Mouse (Mus musculus): Measurements from ENCODE around the gene Nox4. TPM values are rescaled to one million over a fixed set of nuclear protein-coding genes. Genes with fewer than 3 reads are reported as not detected.

Gene Nox4
- 6.9 and 7.1 TPM in 2 replicates for polyA plus RNA-seq (2015; fragmentation: Nextera tagmentation; extraction: Ambion mirVana)

- 7% methylated on average over 18 of the region's 18 CpGs for WGBS
- Histone ChIP-seq H3K9me3 (no peaks in the 10 kb centered on the region), H3K4me2 (replicated peaks) (peak within 1 kb of the TSS; percentile 68), H3K4me3 (peak within 1 kb of the TSS; percentile 71), H3K27ac (peak within 1 kb of the TSS; percentile 87), H3K36me3 (no peaks in the 10 kb centered on the region), H3K9ac (peak within 1 kb of the TSS; percentile 89), H3K4me1 (peaks cover 9% of the 10 kb centered on the region; the same call in 1 of the 2 replicates), H3K27me3 (no peaks in the 10 kb centered on the region)
- peak; percentile 38; the same call in 1 of the 2 replicates for ATAC-seq (ENCODE audit: low FRiP score, low read depth)
Observed at GRCm38 (mm10) chr7:87245856-87246579, at the start of gene Nox4. Gene Nox4 (plus strand): TSS chr7:87246096.

- no peak overlapping the region for H3K27ac ChIP-seq
- H3K4me3 ChIP-seq, result no peak overlapping the region
- no peaks in the 10 kb centered on the region for H3K36me3 ChIP-seq
- no peak for ATAC-seq (ENCODE audit: low FRiP score, low read depth)
- no peaks in the 10 kb centered on the region for H3K27me3 ChIP-seq
- H3K9me3 ChIP-seq, result no peaks in the 10 kb centered on the region
- H3K4me1 ChIP-seq, result no peaks in the 10 kb centered on the region
- no peak overlapping the region for H3K4me2 ChIP-seq (replicated peaks)
- H3K9ac ChIP-seq, result no peak overlapping the region
Observed at GRCm38 (mm10) chr7:87204751-87205150, 41.1 kb upstream of the Nox4 start.

DNA sequence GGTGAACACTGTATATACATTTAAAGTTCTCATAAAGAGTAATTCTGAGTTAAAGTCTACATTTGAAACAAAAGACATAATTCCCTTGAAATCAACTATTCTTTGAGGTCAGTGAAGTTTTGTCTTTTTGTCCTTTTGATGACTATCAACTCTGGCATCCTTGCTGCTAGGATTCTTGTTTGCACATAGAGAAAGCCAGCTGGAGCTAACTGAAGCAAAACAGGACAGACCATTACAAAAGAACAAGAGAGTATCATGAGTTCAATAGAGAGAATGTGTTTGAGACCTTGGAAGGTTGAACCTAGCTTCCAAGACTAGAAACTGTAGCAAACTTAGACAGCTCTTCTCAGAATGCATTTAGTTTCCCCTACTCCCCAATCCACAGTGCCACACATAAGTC lies 24.2 kb upstream of the Nox4 start:
- Histone ChIP-seq H3K9me3 (no peaks in the 10 kb centered on the region), H3K4me1 (no peaks in the 10 kb centered on the region)

DNA sequence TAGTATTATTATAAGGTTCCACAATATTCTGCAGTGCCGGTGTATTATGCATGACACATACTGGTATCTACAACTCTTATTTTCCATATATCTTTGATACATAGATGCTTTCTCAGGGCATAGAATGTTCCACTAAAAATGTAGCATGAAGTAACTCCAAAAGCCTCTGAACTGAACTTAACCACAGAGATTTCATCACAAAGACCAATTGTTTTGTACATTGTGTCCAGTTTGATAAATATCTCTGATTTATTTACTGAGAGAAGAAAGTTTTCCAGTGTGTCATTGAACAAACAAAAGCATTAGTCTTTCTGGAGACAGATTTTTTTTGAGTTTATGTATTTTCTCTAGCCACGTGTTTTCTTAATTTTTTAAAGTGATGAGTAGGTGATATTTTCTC lies 23.1 kb upstream of the Nox4 start:
- Histone ChIP-seq H3K36me3 (no peaks in the 10 kb centered on the region), H3K27ac (no peak overlapping the region), H3K27me3 (no peaks in the 10 kb centered on the region), H3K4me1 (no peaks in the 10 kb centered on the region), H3K4me3 (no peak overlapping the region), H3K4me2 (replicated peaks) (no peak overlapping the region), H3K9me3 (no peaks in the 10 kb centered on the region), H3K9ac (no peak overlapping the region)
- 83% methylated on average over 2 of the region's 2 CpGs for WGBS
- ATAC-seq (ENCODE audit: low FRiP score, low read depth), result no peak

More for the DNA sequence above, 24.2 kb upstream of the Nox4 start:
- Histone ChIP-seq H3K36me3 (no peaks in the 10 kb centered on the region), H3K9ac (no peak overlapping the region), H3K27me3 (no peaks in the 10 kb centered on the region), H3K4me3 (no peak overlapping the region), H3K27ac (no peak overlapping the region), H3K4me2 (replicated peaks) (no peak overlapping the region)
- no peak for ATAC-seq (ENCODE audit: low FRiP score, low read depth)

GRCm38 (mm10) chr7:87225617-87226016 lies 20.3 kb upstream of the Nox4 start:
- Histone ChIP-seq H3K27ac (no peak overlapping the region), H3K4me3 (no peak overlapping the region), H3K9ac (no peak overlapping the region), H3K27me3 (no peaks in the 10 kb centered on the region), H3K4me1 (no peaks in the 10 kb centered on the region), H3K4me2 (replicated peaks) (no peak overlapping the region), H3K9me3 (no peaks in the 10 kb centered on the region), H3K36me3 (no peaks in the 10 kb centered on the region)
- no peak for ATAC-seq (ENCODE audit: low FRiP score, low read depth)
- WGBS, result 40% methylated on average over 2 of the region's 2 CpGs

DNA sequence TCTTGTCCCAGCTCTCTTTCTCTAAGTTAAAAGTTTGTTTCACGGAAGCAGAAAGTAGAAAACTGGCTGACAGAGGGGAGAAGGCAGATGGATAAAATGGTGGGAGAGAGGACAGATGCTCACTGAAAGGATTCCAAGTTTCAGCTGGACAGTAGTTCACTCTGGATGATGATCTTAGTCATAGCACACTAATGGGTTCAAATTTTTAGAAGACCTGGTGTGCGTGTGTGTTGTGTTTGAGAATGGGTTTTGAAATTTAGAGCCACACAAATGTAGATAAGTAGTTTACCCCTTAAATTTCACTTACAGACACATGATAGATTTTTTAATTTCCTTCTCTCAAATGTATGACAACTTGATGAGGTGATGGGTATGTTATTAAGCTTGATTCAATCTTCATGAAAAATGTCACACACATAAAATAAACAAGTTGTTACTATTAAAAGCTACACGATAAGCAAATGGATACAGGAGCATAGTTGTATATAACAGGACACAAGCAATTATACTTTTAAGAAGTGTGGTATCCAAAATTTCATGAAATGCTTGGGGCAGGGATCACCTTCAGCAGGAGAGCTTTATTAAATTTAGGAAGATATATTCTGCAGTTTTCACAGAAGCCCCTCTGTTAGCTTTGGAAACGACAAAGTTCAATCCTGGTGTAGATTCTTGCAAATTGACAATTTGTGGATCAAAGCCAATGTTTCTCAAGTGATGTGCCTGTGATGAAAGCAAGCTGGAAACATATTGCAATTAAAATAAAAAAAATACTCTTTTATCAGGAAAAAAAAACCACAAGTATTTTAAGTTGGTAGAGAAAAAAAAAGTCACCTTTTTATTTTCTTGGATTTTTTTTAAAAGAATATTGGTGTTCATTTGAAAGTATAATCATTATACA lies 18.6 kb upstream of the Nox4 start:
- Histone ChIP-seq H3K27me3 (no peaks in the 10 kb centered on the region), H3K4me2 (replicated peaks) (no peak overlapping the region), H3K9ac (no peak overlapping the region), H3K4me3 (no peak overlapping the region), H3K9me3 (no peaks in the 10 kb centered on the region), H3K27ac (no peak overlapping the region), H3K4me1 (no peaks in the 10 kb centered on the region), H3K36me3 (no peaks in the 10 kb centered on the region)
- ATAC-seq (ENCODE audit: low FRiP score, low read depth), result no peak
- WGBS, result 84% methylated on average over 4 of the region's 4 CpGs

DNA sequence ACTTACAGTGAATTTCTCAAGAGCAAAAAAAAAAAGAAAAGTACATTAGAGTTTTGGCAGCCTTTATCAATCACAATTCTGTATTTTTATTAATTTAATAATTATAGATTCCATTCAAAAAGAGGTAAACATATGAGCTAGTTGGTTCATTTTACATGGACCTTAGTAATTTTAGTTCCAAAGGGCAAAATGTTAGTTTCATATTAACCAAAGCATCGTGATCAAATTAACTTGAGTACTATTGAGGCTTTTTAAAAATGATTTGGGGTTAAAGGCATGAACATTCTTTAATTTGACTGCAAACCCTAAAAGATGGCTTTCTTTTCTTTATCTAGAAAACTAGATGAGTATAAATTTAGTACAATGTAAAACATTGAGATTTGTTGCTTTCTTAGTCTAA lies 16.4 kb upstream of the Nox4 start:
- H3K9ac ChIP-seq, result no peak overlapping the region
- 89% methylated on average over 1 of the region's 1 CpGs for WGBS
- no peak overlapping the region for H3K4me2 ChIP-seq (replicated peaks)
- no peak for ATAC-seq (ENCODE audit: low FRiP score, low read depth)
- H3K27ac ChIP-seq, result no peak overlapping the region
- no peaks in the 10 kb centered on the region for H3K27me3 ChIP-seq
- no peak overlapping the region for H3K4me3 ChIP-seq
- no peaks in the 10 kb centered on the region for H3K4me1 ChIP-seq
- no peaks in the 10 kb centered on the region for H3K36me3 ChIP-seq
- H3K9me3 ChIP-seq, result no peaks in the 10 kb centered on the region

- no peak for ATAC-seq (ENCODE audit: low FRiP score, low read depth)
- no peak overlapping the region for H3K27ac ChIP-seq
Observed at GRCm38 (mm10) chr7:87241139-87241538, 4.8 kb upstream of the Nox4 start.

DNA sequence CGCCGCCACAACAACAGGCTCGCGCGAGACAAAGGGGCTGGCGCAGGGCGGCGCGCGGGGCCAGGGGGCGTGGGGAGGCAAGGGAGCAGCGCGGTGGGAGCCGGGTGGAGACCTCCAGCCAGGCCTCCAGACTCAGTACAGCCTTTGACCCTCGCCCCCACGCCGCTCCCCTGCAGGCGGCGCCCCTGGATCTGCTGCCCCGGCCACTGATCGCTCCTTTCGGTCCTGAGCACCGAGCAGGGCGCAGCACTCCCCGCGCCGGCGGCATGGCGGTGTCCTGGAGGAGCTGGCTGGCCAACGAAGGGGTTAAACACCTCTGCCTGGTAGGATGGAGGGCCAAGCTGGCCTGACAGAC lies 661 bp downstream of the Nox4 start:
- Histone ChIP-seq H3K27ac (peak overlapping the region; percentile 87), H3K9me3 (no peaks in the 10 kb centered on the region), H3K4me3 (peak overlapping the region; percentile 71), H3K4me2 (replicated peaks) (peak overlapping the region; percentile 68), H3K27me3 (no peaks in the 10 kb centered on the region), H3K9ac (peak overlapping the region; percentile 89), H3K4me1 (peaks cover 9% of the 10 kb centered on the region; the same call in 1 of the 2 replicates), H3K36me3 (no peaks in the 10 kb centered on the region)
- under 1% methylated on average over 26 of the region's 30 CpGs for WGBS
- peak; percentile 94 for ATAC-seq (ENCODE audit: low FRiP score, low read depth)

More at GRCm38 (mm10) chr7:87241139-87241538, 4.8 kb upstream of the Nox4 start:
- no peak overlapping the region for H3K4me2 ChIP-seq (replicated peaks)
- H3K9ac ChIP-seq, result no peak overlapping the region
- no peak overlapping the region for H3K4me3 ChIP-seq
- no peaks in the 10 kb centered on the region for H3K4me1 ChIP-seq
- H3K36me3 ChIP-seq, result no peaks in the 10 kb centered on the region
- no peaks in the 10 kb centered on the region for H3K9me3 ChIP-seq
- H3K27me3 ChIP-seq, result no peaks in the 10 kb centered on the region
- whole genome bisulfite sequencing, result 64% methylated on average over 1 of the region's 1 CpGs

- Histone ChIP-seq H3K36me3 (no peaks in the 10 kb centered on the region), H3K27me3 (no peaks in the 10 kb centered on the region), H3K27ac (peak overlapping the region; percentile 87), H3K4me1 (peaks cover 9% of the 10 kb centered on the region; the same call in 1 of the 2 replicates), H3K4me3 (peak overlapping the region; percentile 71), H3K9ac (peak overlapping the region; percentile 89), H3K9me3 (no peaks in the 10 kb centered on the region), H3K4me2 (replicated peaks) (peak overlapping the region; percentile 68)
- ATAC-seq (ENCODE audit: low FRiP score, low read depth), result no peak
- 50% methylated on average over 1 of the region's 1 CpGs for WGBS
Observed at GRCm38 (mm10) chr7:87246940-87247339, 1.0 kb downstream of the Nox4 start.

GRCm38 (mm10) chr7:87247926-87248325 lies 2.0 kb downstream of the Nox4 start:
- Histone ChIP-seq H3K36me3 (no peaks in the 10 kb centered on the region), H3K27me3 (no peaks in the 10 kb centered on the region), H3K9ac (no peak overlapping the region), H3K4me2 (replicated peaks) (no peak overlapping the region), H3K27ac (no peak overlapping the region), H3K9me3 (no peaks in the 10 kb centered on the region), H3K4me1 (peaks cover 9% of the 10 kb centered on the region; the same call in 1 of the 2 replicates), H3K4me3 (no peak overlapping the region)
- no peak for ATAC-seq (ENCODE audit: low FRiP score, low read depth)
- WGBS, result 49% methylated on average over 1 of the region's 1 CpGs

DNA sequence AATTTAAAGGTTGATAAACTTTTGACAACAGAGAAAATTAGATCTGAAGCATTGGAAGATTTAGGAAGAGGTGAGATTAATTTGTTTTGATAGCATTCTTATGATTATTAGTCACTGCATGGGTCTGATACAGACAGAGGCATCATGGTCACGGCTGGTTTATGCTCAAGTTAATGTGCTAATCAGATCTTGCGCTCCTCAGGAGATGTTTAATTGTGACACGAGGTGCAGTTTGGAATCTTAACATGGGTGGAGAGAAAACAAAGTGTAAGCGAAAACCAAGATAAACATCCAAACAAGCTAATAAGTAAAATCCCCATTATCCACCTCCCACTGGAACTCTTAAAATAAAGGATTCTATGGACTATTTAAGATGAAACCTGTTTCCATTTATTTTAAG lies 6.2 kb downstream of the Nox4 start:
- H3K9ac ChIP-seq, result no peak overlapping the region
- H3K4me2 ChIP-seq (replicated peaks), result no peak overlapping the region
- H3K4me1 ChIP-seq, result peaks cover 6% of the 10 kb centered on the region; the same call in 1 of the 2 replicates
- no peaks in the 10 kb centered on the region for H3K9me3 ChIP-seq
- H3K36me3 ChIP-seq, result peaks cover 4% of the 10 kb centered on the region; the same call in 1 of the 2 replicates
- H3K27me3 ChIP-seq, result no peaks in the 10 kb centered on the region
- no peak for ATAC-seq (ENCODE audit: low FRiP score, low read depth)
- H3K4me3 ChIP-seq, result no peak overlapping the region
- no peak overlapping the region for H3K27ac ChIP-seq
- WGBS, result 75% methylated on average over 4 of the region's 4 CpGs
